Mouse (Mus musculus): ENCODE measurements around the gene Pced1a. TPM values are rescaled to one million over a fixed set of nuclear protein-coding genes. Genes with fewer than 3 reads are reported as not detected.

Pced1a gene
- 8.1 and 9.5 TPM in 2 replicates for polyA plus RNA-seq (2021; fragmentation: Nextera tagmentation)
- long read RNA-seq, experiment 1, partial matches to known transcripts, result 1 of 8 reads
- long read RNA-seq, experiment 1, other reads (novel, unspliced or antisense), result 7 of 8 reads
- long read RNA-seq, experiment 2, partial matches to known transcripts, result 4 of 19 reads
- long read RNA-seq, experiment 2, other reads (novel, unspliced or antisense), result 6 of 19 reads

GRCm38 (mm10) chr2:130424126-130424853 lies at the start of gene Pced1a, which contains the start of gene Vps16:
TSS of gene Pced1a (minus strand) at chr2:130424701.
TSS of gene Vps16 (plus strand) at chr2:130424339.

GRCm38 (mm10) chr2:130449794-130450433 lies 25.4 kb upstream of the Pced1a start, which contains the start of gene Ptpra:
TSS of gene Ptpra (plus strand) at chr2:130450278.

GRCm38 (mm10) chr2:130406178-130406577 lies 18.3 kb downstream of the Pced1a start, which contains the start of gene Tmem239:
TSS of gene Tmem239 (plus strand) at chr2:130406478.

GRCm38 (mm10) chr2:130404939-130405338 lies 19.6 kb downstream of the Pced1a start, which contains the start of the genes Gm28372 and 1700020A23Rik:
TSS of gene Gm28372 (plus strand) at chr2:130405239.
TSS of gene 1700020A23Rik (plus strand) at chr2:130405259.

DNA sequence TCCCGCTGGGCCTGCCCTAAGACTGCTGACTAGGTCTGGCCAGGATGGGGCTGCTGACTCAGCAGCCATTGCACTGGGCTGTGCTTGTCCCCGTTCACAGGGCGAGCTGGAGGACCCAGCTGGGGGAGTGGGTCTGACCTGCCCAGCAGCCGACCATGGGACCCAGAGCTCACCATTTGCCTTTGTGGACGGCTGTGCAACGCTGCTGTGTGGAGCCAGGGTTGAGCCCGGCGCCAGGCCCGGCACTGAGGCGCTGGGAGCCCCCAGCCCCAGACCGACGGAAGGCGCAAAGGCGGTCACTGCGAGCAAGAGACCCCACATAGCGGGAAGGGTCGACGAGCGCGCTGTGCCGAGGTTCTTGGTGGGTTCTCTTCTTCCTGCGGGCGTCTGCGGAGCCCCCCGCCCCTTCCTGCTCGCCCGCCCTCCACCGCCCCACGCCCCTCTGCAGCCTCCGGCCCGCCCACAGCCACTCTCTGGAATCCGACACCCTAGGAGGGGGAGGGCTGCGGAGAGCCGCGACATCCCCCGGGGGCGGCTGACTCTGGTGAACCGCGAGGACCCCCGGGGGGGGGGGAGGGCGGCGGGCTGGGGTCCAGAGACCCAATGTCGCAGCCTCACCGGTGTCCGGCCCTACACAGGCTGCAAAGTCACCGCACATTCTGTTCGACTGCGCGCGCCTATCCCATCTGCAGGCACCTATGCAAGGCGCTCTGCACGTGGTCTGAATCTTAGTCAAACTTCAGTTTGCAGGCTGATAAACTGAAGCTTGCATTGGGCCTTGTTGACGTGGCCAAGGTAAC lies 27.1 kb downstream of the Pced1a start, which contains the start of gene Cpxm1:
TSS of gene Cpxm1 (minus strand) at position 389 of the 800 bp plus-strand sequence.

Other genes starting within 250 kb of the Pced1a start
- 240 and 241 TPM in 2 replicates for gene Snrpb, start 245.3 kb downstream of the Pced1a start, polyA plus RNA-seq (2021; fragmentation: Nextera tagmentation)
- not detected in 2 replicates for gene Tmc2, start 229.5 kb downstream of the Pced1a start, polyA plus RNA-seq (2021; fragmentation: Nextera tagmentation)
- gene Nop56, start 150.3 kb downstream of the Pced1a start, polyA plus RNA-seq (2021; fragmentation: Nextera tagmentation), result 71.9 and 82.8 TPM in 2 replicates
- 391 and 393 TPM in 2 replicates for gene Idh3b, start 140.2 kb downstream of the Pced1a start, polyA plus RNA-seq (2021; fragmentation: Nextera tagmentation)
- 0.77 and 1.0 TPM in 2 replicates for gene Ebf4, start 129.5 kb downstream of the Pced1a start, polyA plus RNA-seq (2021; fragmentation: Nextera tagmentation)
- 3.4 and 4.6 TPM in 2 replicates for gene Cpxm1, start 27.1 kb downstream of the Pced1a start, polyA plus RNA-seq (2021; fragmentation: Nextera tagmentation)
- gene Gm28372, start 19.5 kb downstream of the Pced1a start, polyA plus RNA-seq (2021; fragmentation: Nextera tagmentation), result not detected in 2 replicates
- gene 1700020A23Rik, start 19.4 kb downstream of the Pced1a start, polyA plus RNA-seq (2021; fragmentation: Nextera tagmentation), result not detected in 2 replicates
- gene Tmem239, start 18.2 kb downstream of the Pced1a start, polyA plus RNA-seq (2021; fragmentation: Nextera tagmentation), result not detected in 2 replicates
- 38.8 and 40.9 TPM in 2 replicates for gene Vps16, start 362 bp downstream of the Pced1a start, polyA plus RNA-seq (2021; fragmentation: Nextera tagmentation)
- 31.9 and 37.4 TPM in 2 replicates for gene Ptpra, start 25.6 kb upstream of the Pced1a start, polyA plus RNA-seq (2021; fragmentation: Nextera tagmentation)
- 148 and 163 TPM in 2 replicates for gene Mrps26, start 139.0 kb upstream of the Pced1a start, polyA plus RNA-seq (2021; fragmentation: Nextera tagmentation)
- 0.72 TPM in 1 of 2 replicates, not detected in the other for gene Oxt, start 151.5 kb upstream of the Pced1a start, polyA plus RNA-seq (2021; fragmentation: Nextera tagmentation)
- 1.1 and 2.4 TPM in 2 replicates for gene Avp, start 157.9 kb upstream of the Pced1a start, polyA plus RNA-seq (2021; fragmentation: Nextera tagmentation)
- 4.0 and 5.0 TPM in 2 replicates for gene Fastkd5, start 205.3 kb upstream of the Pced1a start, polyA plus RNA-seq (2021; fragmentation: Nextera tagmentation)
- gene Ubox5, start 205.3 kb upstream of the Pced1a start, polyA plus RNA-seq (2021; fragmentation: Nextera tagmentation), result 9.5 and 10.4 TPM in 2 replicates
- gene Lzts3, start 218.1 kb upstream of the Pced1a start, polyA plus RNA-seq (2021; fragmentation: Nextera tagmentation), result 3.8 and 5.3 TPM in 2 replicates
- 182 and 186 TPM in 2 replicates for gene Ddrgk1, start 240.0 kb upstream of the Pced1a start, polyA plus RNA-seq (2021; fragmentation: Nextera tagmentation)
- gene Itpa, start 242.9 kb upstream of the Pced1a start, polyA plus RNA-seq (2021; fragmentation: Nextera tagmentation), result 47.2 and 58.9 TPM in 2 replicates